Mouse (Mus musculus): ENCODE results near the gene B230118H07Rik.

The B230118H07Rik gene

DNA sequence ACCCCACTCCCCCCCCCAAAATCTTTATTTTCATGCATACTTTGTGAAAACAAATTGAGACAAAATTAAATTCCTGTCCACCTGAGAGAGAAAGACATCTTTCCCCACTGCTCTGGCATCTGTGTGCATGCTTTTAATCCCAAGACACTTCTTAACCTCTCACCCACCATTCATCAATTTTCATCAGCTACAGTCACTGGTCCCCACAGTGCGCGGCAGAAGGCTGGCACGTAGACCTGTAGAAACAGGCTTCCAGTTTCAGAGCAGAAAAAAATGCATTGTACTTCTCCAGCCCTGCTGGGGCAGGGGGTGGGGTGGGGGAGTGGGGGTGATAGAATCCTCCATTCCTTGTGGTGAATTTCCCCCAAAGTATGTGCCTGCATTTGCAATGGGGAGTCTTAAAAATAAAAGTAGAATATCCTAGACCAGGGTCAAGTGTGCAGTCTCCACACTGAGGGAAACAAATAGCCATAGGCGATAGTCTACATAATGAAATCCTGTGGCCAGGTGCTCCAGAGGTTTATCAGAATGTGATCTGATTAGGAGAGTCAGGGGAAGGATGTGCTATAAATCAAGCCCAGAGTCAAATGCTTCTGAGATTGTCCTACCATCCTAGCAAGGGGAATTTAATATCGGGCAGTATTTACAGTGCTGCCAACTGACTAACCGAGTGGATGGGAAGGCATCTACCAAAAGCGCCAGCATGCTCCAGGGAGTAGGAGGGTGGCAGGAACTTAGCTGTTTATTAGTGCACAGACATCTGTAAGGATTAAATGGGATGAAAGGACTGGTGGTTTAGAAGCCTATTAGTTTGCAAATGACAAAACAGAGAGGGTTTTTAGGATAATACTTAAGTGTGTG lies 10.1 kb downstream of the B230118H07Rik start:
- in situ Hi-C loops (cut with MboI), result no loop called here

DNA sequence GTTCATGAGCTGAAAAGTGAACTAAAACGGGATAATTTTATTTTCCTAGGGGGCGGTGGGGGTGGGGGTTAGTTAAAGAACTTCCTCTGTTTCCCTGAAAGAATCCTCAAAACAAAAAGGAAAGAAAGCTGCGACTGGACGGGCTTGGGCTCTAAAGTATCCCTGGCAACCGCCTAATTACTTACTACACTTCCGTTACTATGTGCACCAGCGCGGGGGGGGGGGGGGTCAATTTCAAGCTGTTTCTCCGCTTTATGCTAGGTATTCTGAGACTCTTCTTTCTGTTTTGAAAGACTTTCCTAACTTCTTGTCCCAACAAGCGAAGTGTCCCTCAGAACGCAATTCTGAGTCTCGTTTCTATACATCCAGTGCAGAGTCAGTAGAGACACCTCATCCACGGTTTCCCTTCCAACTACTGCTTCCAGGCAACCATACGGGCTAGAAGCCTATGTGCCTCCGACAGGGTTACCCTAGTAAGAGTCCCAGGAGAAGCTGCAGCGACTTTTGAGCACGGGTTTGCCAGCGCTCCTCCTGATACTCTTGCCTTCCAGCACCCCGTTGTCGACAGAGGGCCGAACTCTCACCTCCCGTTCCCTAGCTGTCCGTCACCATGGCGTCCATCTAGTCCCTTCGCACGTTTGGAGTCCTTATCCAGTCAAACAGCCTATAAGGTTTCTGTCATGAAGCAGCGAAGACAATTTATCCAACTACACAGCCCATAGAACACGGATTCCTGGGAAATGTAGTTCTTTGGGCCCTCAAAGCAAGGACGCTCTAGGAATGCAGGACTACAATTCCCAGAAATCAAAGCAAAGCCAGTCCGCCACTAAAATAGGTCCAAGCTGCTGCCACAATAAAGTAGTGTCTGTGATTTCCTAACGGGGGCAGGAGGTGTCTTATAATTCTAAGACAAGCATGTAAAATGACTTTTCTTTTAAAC lies 20.8 kb downstream of the B230118H07Rik start:
- in situ Hi-C loops (cut with MboI), result no loop called here

DNA sequence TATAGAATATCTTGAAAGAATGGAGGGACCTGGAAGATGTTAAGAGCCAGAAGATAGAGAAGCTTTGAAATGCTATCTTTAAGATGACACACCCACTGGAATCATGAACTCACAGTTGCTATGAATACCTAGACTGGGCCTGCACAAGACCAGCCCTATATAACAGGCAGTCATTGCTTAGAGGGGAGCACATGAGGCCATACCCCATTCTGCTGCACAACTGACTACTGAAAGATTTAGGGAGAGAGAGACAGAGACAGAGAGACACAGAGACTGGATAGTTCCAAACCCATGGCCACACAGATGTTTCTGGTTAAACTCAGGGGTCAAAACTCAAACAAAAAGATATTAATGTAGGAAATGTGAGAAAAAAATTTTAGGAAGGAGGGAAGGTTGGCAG lies 22.1 kb downstream of the B230118H07Rik start:
- in situ Hi-C loops (cut with MboI), result no loop called here

DNA sequence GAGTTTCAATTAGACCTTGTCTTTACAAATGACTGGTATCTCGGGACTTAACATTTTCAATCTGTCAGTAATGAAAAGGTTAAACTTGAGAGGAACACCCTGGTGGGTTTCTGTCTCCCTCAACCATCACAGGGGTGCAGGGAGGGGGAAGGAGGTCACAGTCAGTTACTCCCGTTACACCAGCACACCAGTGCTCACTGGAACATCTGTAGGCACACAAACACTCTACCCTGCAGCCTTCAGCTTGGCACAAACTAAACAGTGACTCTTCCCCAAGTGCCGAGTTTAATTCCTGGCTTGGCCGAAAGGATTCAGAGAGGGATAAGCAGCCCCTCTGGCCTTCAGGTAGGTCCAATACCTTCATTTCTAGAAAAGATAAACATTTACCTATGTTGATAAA lies 24.8 kb downstream of the B230118H07Rik start, which contains the start of gene Rag2:
Rag2 (plus strand) TSS at position 193 of the 400 bp plus-strand sequence.
- in situ Hi-C loops (cut with MboI), result no loop called here

DNA sequence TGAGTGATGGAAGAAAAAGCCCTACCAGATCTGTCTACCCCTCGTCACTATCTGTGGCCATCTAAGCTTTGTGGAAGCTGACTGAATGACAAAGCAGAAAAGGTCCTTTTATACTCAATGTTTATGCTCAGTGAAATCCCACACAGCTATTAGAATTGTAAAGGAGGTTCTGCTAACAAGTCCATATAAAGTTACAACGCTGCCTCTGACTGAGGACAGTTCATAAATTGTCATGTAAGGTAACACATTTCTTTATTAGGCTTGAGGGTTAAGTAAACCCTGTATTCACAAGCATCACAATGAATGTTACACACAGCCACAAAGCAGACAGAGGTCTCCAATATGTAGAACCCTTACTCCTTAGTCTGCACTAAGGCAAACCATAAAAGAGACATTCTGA lies 25.3 kb downstream of the B230118H07Rik start:
- in situ Hi-C loops (cut with MboI), result no loop called here

DNA sequence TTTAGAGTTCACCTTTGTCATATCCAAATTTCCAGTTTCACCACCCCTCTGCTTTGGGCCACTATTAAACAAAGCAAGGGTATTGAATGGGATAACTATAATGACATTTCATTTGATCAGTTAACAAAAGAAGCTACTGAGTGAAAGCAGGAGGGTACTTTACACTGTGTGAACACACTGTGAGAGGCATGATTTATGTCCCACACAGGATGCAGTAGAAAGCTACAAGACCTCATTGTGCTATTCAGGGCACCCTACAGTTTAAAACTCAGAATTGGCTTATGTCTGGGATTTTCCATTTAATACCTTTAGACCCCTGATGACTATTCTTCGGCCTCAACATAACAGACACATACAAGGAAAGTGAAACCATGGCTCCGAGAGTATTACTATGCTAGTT lies 26.3 kb downstream of the B230118H07Rik start:
- in situ Hi-C loops (cut with MboI), result no loop called here

DNA sequence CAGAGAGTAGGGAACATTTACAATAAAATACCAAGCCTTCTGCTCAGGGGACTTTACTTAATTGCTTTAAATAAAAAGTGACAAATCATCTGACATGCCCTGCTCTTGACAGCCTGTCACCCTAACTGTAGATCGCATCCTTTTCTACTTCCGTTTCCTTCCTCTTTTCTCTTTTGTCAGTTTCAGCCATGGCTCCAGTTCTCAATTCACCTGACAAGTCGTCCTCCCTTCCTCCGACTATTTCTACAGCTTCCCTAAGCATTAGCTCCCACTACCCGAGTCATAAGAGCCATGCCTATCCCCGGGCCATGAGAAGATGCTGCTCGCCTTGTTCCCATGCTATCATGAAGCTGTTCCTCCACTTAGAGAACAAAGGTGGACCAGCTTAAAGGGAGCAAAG lies 27.7 kb downstream of the B230118H07Rik start:
- in situ Hi-C loops (cut with MboI), result no loop called here

DNA sequence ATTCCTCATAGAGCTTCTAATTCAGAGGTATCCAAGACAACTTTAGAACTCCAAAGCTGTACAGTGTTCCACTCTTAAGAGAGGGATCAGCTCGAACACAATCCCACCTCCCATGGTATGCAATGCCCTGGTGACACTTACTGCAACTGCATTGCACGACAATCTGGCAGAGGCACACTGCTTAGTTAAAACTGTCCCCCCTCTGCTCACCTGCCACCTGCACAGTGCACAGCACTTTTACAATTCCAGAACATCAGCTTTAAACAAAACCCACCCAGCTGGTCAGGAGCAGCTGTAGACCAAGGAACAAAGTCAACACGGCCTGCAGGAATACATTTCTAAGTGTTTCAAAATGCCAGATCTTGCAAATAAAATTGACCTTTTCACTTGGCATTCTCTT lies 28.4 kb downstream of the B230118H07Rik start:
- in situ Hi-C loops (cut with MboI), result no loop called here

DNA sequence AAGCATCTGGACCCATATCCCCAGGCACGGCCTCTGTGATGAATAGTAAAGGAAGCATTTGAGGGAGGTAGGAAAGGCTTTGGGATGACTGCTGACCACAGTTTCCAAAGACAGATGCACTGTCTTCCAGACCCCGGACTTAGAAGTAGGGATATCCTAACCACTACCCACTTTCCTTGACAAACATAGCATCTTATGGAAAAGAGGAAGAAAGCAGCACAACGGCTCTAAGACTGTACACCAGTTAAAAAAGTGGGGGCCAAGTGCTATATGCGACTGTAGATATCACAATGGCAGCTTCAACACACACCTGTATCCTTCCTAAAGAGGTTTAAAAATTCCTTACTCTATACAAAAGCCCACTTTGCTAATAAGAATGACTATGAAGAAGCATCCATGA lies 31.0 kb downstream of the B230118H07Rik start:
- in situ Hi-C loops (cut with MboI), result no loop called here

DNA sequence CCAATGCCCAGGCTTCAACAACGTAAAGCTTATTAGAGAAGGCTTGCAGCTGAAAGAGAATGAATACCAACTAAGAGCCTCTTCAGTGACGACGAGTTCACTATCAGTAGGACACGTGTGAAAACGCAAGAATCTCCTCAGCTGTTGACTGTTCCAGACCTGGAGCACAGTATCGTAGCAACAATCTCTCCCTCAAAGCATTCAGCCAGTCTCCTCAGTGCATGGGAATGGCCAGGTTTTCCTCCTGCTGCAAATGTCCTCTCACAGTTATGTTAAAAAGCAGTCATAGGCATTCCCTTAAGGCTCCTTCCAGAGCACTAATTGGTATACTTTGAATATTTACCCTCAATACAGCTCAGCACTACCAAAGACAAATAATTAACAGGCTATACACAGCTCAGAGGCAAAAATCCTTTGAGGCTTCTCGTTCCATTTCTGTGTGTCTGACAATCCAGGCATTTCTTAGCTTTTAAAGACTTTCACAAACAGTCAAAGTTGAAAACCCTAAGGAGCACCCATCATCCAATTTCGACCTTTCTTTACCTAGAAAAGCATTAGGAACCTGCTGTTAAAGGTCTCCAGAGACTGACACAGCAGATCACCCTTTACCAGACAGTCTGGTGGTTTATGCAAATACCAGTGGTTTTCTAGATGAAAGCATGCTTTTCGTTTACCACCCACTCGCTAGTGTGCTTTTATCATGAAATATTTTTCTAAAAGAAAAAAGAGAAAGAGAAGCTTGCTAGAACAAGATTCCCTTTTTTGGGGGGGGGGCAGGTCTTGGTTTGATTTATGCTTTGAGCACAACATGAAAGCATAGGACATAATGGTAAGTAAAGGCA lies 33.6 kb downstream of the B230118H07Rik start:
- in situ Hi-C loops (cut with MboI), result no loop called here

DNA sequence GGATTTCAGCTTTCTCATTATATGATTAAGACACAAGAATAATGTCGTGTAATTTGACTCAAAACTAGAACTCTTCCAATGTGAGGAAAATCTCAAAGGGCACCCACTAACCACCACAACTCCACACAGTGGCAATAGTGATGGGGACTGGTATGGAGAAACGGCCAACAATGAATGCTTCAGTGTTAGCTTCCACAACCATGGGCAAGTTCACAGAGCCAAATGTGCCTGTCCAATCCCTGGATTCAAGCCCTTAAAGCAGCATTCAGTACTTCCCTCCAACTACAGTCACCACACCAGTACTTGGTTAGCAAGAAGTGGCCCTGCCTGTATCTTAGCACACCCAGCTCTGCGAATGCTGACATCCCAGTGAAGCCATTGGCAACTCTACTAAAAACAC lies 38.5 kb downstream of the B230118H07Rik start:
- in situ Hi-C loops (cut with MboI), result no loop called here

DNA sequence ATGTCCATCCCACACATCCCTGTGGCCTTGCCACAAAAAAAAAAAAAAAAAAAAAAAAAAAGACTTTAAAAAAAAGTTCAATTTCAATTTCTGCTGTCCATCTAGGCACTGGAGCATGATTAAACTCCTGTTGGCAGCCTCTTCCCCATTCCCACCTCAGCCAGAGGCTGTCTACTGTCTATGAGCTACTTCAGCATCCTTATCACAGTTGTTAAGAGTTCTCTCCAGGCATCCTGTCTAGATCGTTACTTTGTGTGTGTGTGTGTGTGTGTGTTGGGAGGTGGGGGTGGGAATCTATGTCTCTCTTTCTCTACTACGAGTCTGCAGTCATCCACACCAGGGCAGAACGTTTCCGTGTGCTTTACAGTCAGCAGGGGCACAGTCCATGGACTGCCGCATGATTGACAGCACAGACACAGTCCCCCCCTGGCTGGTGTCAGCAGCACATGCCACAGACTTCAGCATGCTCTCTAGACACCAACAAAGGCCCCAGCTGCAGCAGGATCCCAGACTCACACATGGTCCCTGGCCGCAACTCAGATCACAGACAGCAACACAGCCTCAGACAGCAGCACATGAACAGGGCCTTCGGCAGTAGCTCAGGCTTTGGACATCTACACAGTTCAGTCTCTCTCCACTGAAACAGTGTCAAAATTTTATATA lies 41.0 kb downstream of the B230118H07Rik start:
- in situ Hi-C loops (cut with MboI), result no loop called here

DNA sequence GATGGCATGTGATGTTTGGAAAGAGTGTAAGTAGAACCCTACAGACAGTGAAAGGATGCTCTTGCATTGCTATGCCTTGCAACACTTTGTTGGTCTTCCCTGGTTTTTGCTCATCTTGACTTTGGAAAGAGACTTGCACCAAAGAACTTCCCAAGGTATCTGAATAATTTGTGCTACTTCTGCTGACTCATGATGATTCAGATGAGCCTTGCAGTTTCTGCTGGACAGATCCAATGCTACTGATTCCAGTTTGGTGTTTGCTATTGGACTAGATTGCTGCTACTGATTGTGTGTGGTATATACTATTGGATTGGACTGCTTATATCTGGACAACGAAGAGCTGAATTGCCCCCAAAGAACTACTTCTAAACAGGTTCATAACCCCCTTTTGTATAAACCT lies 46.2 kb downstream of the B230118H07Rik start:
- in situ Hi-C loops (cut with MboI), result no loop called here

DNA sequence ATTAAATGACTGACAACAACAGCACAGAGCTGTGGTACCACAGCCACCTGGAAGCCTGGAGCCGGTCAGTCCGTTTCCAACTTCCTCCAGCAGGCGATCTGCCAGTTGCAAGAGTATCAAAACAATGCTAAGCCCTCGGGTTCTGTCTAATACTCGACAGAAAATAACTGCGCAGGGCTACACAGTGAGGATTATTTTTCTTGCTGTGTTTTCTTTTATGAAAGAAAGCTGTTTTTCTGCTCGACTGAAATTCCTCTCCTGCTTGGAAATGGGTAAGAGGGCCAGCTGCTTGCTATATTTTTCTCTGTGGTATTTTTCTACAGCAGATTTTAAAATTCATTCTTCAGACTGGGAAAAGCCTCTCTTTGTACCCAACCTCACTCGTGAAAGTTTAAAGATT lies 48.6 kb downstream of the B230118H07Rik start:
- in situ Hi-C loops (cut with MboI), result no loop called here

DNA sequence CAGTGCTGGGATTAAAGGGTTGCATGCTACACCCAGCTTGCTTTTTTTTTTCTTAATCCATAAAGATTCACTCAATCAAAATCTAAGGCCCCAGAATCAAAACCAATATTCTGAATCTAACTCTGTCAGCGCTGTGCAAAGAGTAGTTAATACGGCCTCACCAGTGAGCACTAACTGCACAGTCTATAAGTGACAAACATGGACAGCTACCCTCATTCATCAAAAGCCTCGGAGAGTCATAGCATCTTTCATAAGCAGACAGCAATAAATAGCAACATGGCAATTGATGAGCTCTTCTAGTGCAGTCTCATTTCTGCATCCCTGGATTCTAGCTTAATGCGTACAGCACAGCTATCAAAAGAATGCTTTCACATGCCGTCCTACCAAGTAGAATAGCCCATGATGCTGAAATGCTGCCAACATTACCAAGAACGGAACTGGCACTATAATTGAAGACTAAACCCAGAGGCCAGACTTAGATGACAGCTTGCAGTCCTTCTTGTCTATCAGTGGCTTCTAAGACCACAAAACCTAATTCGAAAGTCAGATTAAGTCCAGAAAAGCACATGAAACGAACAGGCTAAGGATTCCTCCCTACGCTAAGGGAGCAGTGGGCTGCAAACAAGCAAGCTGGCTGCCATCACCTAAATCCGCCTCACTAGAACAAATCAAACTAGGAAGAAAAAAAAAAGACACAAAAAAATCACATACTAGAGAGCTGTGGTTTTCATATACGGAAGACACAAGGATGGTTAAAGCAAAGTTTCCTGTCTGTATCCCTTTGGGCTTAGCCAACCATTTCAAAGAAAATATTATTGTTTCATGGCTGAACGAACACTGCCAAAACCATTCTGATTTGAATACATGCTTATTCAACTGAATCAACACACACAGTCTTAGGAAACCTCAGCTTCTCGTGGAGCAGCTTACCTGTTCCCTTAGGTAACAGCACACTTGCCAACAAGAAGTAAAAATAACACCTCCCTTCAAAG lies 50.8 kb downstream of the B230118H07Rik start:
- in situ Hi-C loops (cut with MboI), result no loop called here

DNA sequence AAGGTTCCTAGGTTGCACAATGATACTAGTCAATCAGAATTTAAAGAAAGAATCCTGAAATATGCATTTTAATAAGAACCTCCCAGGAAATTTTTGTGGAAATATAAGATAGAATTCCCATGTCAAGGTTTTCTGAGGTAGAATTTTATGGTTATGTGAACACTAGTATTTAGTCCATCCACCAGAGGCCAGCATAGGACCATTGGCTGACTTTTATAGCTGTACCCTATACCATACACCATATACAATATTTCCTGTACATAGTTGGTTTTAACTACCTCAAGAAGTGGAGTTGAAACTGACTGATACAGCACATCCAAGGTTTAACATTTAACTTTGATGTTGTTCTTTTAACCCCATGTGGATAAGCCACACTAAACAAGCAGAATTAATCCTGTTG lies 52.1 kb downstream of the B230118H07Rik start:
- in situ Hi-C loops (cut with MboI), result no loop called here

DNA sequence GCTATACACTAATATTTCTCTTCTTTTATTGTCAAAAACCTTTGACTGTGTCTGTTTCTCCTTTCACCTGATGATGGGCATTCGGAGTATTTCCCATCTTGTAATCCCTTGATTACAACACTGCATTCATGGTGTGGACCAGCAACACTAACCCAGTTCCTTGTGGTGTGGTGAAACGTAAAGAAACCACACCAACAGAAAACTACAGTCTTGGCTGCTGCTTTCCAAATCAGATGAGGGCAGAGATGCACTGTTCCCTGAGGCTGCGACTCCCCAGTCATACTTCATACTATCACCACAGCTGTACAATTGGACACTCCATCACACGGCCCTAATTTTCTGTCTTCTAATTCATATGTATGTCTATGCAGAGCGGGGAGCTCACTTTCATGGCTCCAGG lies 54.7 kb downstream of the B230118H07Rik start:
- in situ Hi-C loops (cut with MboI), result no loop called here

DNA sequence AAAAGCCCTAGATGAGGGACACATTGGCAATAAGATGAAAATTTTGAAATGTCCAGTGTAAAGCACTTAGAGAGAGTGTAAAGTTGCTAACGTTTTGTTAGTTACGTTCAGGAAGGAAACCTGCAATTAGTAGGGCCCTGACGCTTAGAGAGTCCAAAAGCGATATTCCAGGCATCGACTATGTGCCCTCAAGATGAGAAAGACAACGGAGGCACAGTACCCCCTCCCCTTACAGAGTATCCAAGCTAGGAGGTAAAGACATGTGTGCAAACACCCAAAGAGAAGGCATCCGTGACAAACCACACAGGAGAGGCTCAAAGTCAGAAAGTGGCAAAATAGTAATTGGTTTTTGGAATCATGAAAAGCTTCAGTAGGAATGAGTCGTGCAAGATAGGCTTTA lies 56.4 kb downstream of the B230118H07Rik start:
- in situ Hi-C loops (cut with MboI), result no loop called here

DNA sequence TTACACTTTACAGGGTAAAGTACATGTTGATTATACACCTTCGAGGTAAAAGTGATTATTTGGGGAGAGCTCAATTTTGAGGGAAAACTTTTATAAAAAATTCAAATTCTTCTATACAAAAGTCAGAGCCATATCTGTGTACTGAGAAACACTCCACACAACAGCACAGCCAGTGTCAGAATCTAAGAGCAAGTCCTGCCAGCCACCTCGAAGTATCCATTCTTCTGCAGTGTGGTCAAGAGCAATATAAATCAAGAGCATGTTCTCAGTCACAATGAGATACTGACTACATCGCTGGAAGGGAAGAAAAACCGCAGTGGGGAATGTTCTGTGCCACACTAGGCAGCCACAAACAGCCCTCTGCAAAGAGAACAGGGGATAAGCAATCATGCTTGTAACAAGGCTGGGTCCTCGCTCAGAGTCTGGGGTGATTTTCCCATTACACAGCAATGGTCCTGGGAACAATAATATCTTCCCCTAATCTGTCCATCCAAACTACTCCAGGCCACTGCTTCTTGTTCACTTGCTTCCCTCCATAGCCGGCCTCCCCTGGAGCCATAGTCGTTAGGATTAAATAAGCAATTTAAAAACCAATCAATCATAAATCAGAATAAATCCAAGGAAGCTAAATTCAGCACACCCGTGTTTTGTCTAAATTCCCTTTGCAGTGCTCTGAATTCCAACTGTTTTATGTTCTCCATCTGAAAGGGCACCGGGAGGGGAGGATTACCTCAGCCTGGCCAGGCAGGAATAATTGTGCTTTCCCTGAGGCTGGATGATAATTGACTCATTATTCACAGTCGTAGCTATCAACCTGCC lies 57.1 kb downstream of the B230118H07Rik start:
- in situ Hi-C loops (cut with MboI), result no loop called here
